Mouse (Mus musculus) megakaryocyte, embryonic 14.5 days (primary cell): ENCODE results near the gene Fabp3. TPM values are rescaled to one million over a fixed set of nuclear protein-coding genes. Genes with fewer than 3 reads are reported as not detected.

ENCODE experiments used
- H3K27me3 ChIP-seq: replicated peaks from 2 replicates; pipeline ENCODE3; 2012; ENCODE audit warnings: inconsistent platforms
- H3K36me3 ChIP-seq: replicated peaks from 2 replicates; pipeline ENCODE3; 2012; ENCODE audit warnings: low read length, inconsistent platforms, mixed read lengths
- H3K4me1 ChIP-seq: 2 replicates; pipeline ENCODE4 v1.6.1; 2012; ENCODE audit warnings: inconsistent platforms
- H3K4me3 ChIP-seq: replicated peaks from 2 replicates; pipeline ENCODE3; 2012; ENCODE audit warnings: moderate library complexity, mild to moderate bottlenecking, inconsistent platforms
- H3K9me3 ChIP-seq: 2 replicates; pipeline ENCODE4 v1.6.1; 2012; ENCODE audit warnings: inconsistent platforms
- FLI1 ChIP-seq: IDR thresholded peaks from 2 replicates; pipeline ENCODE4 v1.6.1; 2012; ENCODE audit warnings: low read length, inconsistent platforms, mixed read lengths
- GATA1 ChIP-seq: IDR thresholded peaks from 3 replicates; pipeline ENCODE4 v1.6.1; 2012; ENCODE audit warnings: mixed read lengths, low read length, inconsistent platforms, borderline replicate concordance
- polyA plus RNA-seq: library from polyadenylated mRNA; stranded (reverse); fragments of >175 nt; gene quantifications from 2 replicates; pipeline ENCODE4 v1.2.3, GENCODE M21; 2012; ENCODE audit warnings: low replicate concordance; ENCODE audit not compliant: insufficient read depth

The Fabp3 gene
- polyA plus RNA-seq, 1 experiment, result 0.88 TPM

GRCm38 (mm10) chr4:130306796-130307630, 1.4 kb upstream of the Fabp3 start:
- TF ChIP-seq GATA1 (no peak), FLI1 (no peak)
- Histone ChIP-seq H3K4me1 (peaks cover 25% of the 10 kb centered on the region), H3K27me3 (peaks cover 92% of the 10 kb centered on the region), H3K9me3 (peaks cover 3% of the 10 kb centered on the region; the same call in 1 of the 2 replicates), H3K4me3 (no peak overlapping the region), H3K36me3 (no peaks in the 10 kb centered on the region)

GRCm38 (mm10) chr4:130307851-130308230, 554 bp upstream of the Fabp3 start:
- peak overlapping the region; percentile 91 for H3K4me3 ChIP-seq
- H3K4me1 ChIP-seq, result peaks cover 25% of the 10 kb centered on the region
- TF ChIP-seq FLI1 (no peak), GATA1 (no peak)
- peaks cover 4% of the 10 kb centered on the region for H3K36me3 ChIP-seq
- H3K9me3 ChIP-seq, result peaks cover 3% of the 10 kb centered on the region; the same call in 1 of the 2 replicates
- peaks cover 88% of the 10 kb centered on the region for H3K27me3 ChIP-seq

- TF ChIP-seq GATA1 (no peak), FLI1 (no peak)
- peaks cover 80% of the 10 kb centered on the region for H3K27me3 ChIP-seq
- H3K36me3 ChIP-seq, result peaks cover 13% of the 10 kb centered on the region
- peaks cover 3% of the 10 kb centered on the region; the same call in 1 of the 2 replicates for H3K9me3 ChIP-seq
- H3K4me3 ChIP-seq, result no peak overlapping the region
- H3K4me1 ChIP-seq, result peaks cover 25% of the 10 kb centered on the region
Observed at GRCm38 (mm10) chr4:130309254-130309653, 859 bp downstream of the Fabp3 start.

GRCm38 (mm10) chr4:130312526-130312925, 4.1 kb downstream of the Fabp3 start:
- peaks cover 33% of the 10 kb centered on the region for H3K4me1 ChIP-seq
- no peak overlapping the region for H3K4me3 ChIP-seq
- peaks cover 44% of the 10 kb centered on the region for H3K36me3 ChIP-seq
- H3K27me3 ChIP-seq, result peaks cover 49% of the 10 kb centered on the region
- peaks cover 3% of the 10 kb centered on the region; the same call in 1 of the 2 replicates for H3K9me3 ChIP-seq
- TF ChIP-seq GATA1 (no peak), FLI1 (no peak)

- peaks cover 38% of the 10 kb centered on the region for H3K27me3 ChIP-seq
- peaks cover 54% of the 10 kb centered on the region for H3K36me3 ChIP-seq
- TF ChIP-seq FLI1 (no peak), GATA1 (no peak)
- peaks cover 3% of the 10 kb centered on the region; the same call in 1 of the 2 replicates for H3K9me3 ChIP-seq
- no peak overlapping the region for H3K4me3 ChIP-seq
- H3K4me1 ChIP-seq, result peaks cover 28% of the 10 kb centered on the region
Observed at GRCm38 (mm10) chr4:130313552-130313951, 5.2 kb downstream of the Fabp3 start.

GRCm38 (mm10) chr4:130315771-130316527, 7.6 kb downstream of the Fabp3 start:
- Histone ChIP-seq H3K4me3 (no peak overlapping the region), H3K36me3 (peaks cover 76% of the 10 kb centered on the region), H3K9me3 (no peaks in the 10 kb centered on the region), H3K27me3 (peaks cover 14% of the 10 kb centered on the region), H3K4me1 (peaks cover 24% of the 10 kb centered on the region)
- no peak for TF ChIP-seq FLI1
- no peak for TF ChIP-seq GATA1

GRCm38 (mm10) chr4:130316691-130317090, 8.3 kb downstream of the Fabp3 start:
- TF ChIP-seq FLI1 (no peak), GATA1 (no peak)
- peaks cover 24% of the 10 kb centered on the region for H3K4me1 ChIP-seq
- peaks cover 82% of the 10 kb centered on the region for H3K36me3 ChIP-seq

GRCm38 (mm10) chr4:130318122-130318521, 9.7 kb downstream of the Fabp3 start:
- H3K4me1 ChIP-seq, result peaks cover 27% of the 10 kb centered on the region
- no peaks in the 10 kb centered on the region for H3K27me3 ChIP-seq
- peaks cover 93% of the 10 kb centered on the region for H3K36me3 ChIP-seq
- H3K9me3 ChIP-seq, result no peaks in the 10 kb centered on the region
- H3K4me3 ChIP-seq, result no peak overlapping the region
- TF ChIP-seq FLI1 (no peak), GATA1 (no peak)

More at GRCm38 (mm10) chr4:130316691-130317090, 8.3 kb downstream of the Fabp3 start:
- Histone ChIP-seq H3K27me3 (peaks cover 7% of the 10 kb centered on the region), H3K9me3 (no peaks in the 10 kb centered on the region), H3K4me3 (no peak overlapping the region)

GRCm38 (mm10) chr4:130319564-130319963, 11.2 kb downstream of the Fabp3 start:
- H3K4me1 ChIP-seq, result peaks cover 35% of the 10 kb centered on the region
- H3K27me3 ChIP-seq, result no peaks in the 10 kb centered on the region
- no peaks in the 10 kb centered on the region for H3K9me3 ChIP-seq
- peaks cover 95% of the 10 kb centered on the region for H3K36me3 ChIP-seq
- TF ChIP-seq GATA1 (no peak), FLI1 (no peak)
- no peak overlapping the region for H3K4me3 ChIP-seq
